Mouse (Mus musculus): ENCODE measurements at regions not wholly inside any gene's neighbourhood (a gene's known extent, or its start where the extent isn't known, plus 50 kb on each side); places are given as distances from the start of the nearest gene placed in this dataset.
A peak's percentile ranks its signal among the peaks of the same experiment; 100 is the strongest.

DNA sequence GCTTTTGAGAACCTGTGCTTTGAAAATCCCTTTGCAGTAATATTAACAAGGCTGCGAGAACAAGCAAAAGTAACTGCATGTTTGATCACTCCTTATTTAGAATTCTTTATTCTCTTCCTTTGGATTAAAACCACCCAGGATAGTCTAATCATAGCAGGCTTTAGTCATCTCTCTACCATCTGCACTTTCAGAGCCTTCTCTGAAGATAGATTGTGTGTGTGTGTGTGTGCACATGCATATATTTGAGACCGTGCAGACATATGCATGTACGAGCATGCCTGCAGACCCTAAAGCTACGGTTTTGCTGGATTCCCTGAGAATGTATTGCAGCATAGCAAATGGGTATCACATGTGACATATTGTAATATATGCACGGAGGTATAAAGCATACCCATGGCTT, 77.5 kb upstream of the Camk1g start:
- no peak for DNase-seq (ENCODE audit: low read depth)
- no peak for TF ChIP-seq POLR2A (IDR thresholded peaks at IDR 0.05; ENCODE audit: borderline replicate concordance, extremely low read depth, insufficient read depth, insufficient read length, poor library complexity, severe bottlenecking)
- TF ChIP-seq CTCF (IDR thresholded peaks at IDR 0.05; ENCODE audit: borderline replicate concordance, extremely low read depth, insufficient read depth, insufficient read length), result no peak

DNA sequence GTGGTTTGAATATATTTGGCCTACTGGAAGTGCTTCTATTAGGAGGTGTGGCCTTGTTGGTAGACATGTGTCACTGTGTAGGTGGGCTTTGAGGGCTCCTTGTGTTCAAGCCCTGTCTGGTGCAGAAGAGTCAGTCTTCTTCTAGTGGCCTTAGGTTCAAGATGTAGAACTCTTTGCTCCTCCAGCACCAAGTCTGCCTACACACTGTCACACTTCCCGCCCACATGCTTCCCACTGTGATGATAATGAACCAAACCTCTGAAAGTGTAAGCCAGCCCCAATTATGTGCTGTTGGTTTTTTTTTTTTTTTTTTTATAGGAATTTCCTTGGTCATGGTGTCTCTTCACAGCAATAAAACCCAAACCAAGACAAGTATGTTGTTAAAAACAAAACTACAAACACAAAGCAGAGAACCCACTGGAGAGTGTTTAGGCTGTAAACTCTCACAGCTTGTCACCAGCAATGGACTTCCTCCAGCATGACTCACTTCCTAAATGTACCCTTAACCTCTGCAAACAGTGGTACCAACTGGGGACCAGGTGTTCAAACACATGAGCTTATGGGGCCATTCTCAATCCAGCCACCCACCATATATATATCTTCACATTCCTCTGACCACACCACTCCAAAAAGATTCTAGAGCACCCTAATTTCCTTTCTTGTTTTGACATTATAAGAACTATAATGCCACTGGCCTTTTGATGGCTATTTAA, 74.0 kb upstream of the Camk1g start:
- DNase-seq (ENCODE audit: low read depth), result no peak
- TF ChIP-seq CTCF (IDR thresholded peaks at IDR 0.05; ENCODE audit: borderline replicate concordance, extremely low read depth, insufficient read depth, insufficient read length) (no peak), POLR2A (IDR thresholded peaks at IDR 0.05; ENCODE audit: borderline replicate concordance, extremely low read depth, insufficient read depth, insufficient read length, poor library complexity, severe bottlenecking) (no peak)

DNA sequence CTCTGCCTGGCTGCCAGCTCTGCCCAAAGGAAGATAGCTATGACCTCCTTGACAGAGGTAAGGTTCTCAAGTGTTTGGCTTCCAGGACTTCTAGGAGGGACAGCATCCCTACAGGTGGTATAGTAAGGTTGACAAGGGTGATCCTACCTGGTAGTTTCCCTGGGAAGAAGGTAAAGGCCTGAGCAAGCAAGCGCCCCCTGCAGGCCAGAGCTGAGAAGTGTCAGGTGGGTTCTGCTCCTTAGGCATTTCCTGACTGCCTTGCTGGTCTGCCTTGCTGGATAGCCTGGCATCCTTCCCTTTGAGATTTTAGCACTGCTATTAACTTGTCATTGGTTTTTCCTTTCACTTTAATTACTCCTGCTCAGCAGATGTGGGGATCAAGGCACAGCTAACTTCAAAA, 70.4 kb upstream of the Camk1g start:
- no peak for DNase-seq (ENCODE audit: low read depth)
- no peak for TF ChIP-seq POLR2A (IDR thresholded peaks at IDR 0.05; ENCODE audit: borderline replicate concordance, extremely low read depth, insufficient read depth, insufficient read length, poor library complexity, severe bottlenecking)
- peak; percentile 38; the same call in 1 of the 2 replicates for TF ChIP-seq CTCF (IDR thresholded peaks at IDR 0.05; ENCODE audit: borderline replicate concordance, extremely low read depth, insufficient read depth, insufficient read length)

DNA sequence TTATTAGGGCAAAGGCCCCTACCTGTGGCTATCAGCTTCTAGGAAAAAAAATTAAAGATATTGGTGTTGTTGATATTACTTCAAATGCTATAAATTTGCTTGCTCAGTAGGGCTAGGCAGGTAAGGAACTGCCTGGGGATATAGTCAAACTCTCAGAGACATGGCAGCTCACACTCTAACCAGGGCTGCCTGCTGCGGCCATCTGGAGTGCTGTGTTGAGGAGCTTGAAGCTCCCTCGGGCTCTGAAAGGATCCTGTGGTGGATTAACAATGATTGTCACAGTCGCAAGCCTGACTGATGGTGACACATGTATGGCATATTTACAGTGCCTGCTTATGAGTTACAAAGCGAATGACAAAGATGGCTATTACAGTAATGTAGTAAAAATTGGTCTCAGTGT, 64.2 kb upstream of the Camk1g start:
- DNase-seq (ENCODE audit: low read depth), result peak; percentile 77
- TF ChIP-seq CTCF (IDR thresholded peaks at IDR 0.05; ENCODE audit: borderline replicate concordance, extremely low read depth, insufficient read depth, insufficient read length) (no peak), POLR2A (IDR thresholded peaks at IDR 0.05; ENCODE audit: borderline replicate concordance, extremely low read depth, insufficient read depth, insufficient read length, poor library complexity, severe bottlenecking) (no peak)

DNA sequence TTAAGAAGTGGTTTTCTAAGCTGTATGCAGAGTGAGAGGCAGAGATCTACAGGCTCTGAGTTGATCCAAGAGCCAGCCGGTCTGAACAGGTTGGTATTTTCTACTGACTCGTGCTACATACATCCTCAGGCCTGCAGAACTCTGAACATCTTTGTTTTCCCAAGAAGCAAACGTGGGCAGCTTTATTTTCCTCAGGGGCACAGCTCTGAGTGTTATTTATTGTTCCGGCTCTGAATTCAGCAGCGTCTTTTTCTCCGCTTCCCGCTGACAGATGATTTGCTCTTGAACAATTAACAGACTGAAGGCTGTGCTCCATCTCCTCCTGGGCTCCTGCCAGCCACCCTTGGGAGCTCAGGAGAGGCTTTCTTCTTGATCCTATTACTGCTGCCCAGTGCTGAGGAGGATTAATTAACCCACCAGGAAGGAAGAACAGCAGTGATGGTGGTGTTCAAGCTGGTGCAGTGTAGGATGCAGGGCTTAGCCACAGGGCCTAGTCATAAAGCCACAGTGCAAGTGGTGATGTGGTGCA, 63.5 kb upstream of the Camk1g start:
- peak; percentile 88 for DNase-seq (ENCODE audit: low read depth)
- TF ChIP-seq CTCF (IDR thresholded peaks at IDR 0.05; ENCODE audit: borderline replicate concordance, extremely low read depth, insufficient read depth, insufficient read length) (no peak), POLR2A (IDR thresholded peaks at IDR 0.05; ENCODE audit: borderline replicate concordance, extremely low read depth, insufficient read depth, insufficient read length, poor library complexity, severe bottlenecking) (no peak)

DNA sequence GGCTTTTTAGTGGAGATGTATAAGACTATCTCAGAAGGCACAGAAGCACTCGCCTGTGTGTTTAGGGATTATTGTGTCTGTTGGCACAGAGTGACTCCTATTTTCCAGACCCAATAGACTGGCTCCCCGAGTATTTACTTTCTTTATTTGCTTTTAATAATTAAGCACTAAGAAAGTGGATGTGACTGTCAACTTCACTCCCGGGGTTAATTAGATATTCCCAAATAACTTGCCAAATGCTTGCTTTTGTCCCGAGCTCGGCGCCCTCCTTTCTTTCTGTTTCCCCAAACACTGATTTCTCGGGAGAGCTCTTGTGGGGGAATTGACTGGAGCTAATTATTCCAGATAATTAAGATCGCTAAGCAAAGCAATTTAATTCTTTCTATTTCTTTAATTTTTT, 60.1 kb upstream of the Camk1g start:
- TF ChIP-seq CTCF (IDR thresholded peaks at IDR 0.05; ENCODE audit: borderline replicate concordance, extremely low read depth, insufficient read depth, insufficient read length) (no peak), POLR2A (IDR thresholded peaks at IDR 0.05; ENCODE audit: borderline replicate concordance, extremely low read depth, insufficient read depth, insufficient read length, poor library complexity, severe bottlenecking) (no peak)
- peak; percentile 84 for DNase-seq (ENCODE audit: low read depth)

DNA sequence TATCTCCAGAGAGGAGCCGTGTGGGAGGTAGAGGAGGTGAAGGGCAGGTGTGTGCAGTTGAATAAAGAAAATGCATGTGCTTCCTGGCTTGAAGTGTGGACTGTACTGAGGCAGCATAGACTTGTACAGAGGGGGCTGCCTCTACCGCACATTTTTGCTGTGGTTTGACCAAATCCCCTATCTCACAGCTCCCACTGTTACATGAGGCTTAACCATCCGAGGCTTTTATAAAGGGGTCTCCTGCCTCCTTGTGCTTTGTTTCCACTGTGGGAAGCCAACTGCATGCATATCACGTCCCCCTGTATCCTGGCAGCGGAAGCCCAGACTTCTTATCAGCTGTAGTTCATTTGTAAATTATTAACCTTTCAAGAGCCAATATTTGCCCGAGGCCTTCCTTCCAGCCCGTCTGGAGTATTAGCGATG, 53.6 kb upstream of the Camk1g start:
- DNase-seq (ENCODE audit: low read depth), result peak; percentile 83
- TF ChIP-seq POLR2A (IDR thresholded peaks at IDR 0.05; ENCODE audit: borderline replicate concordance, extremely low read depth, insufficient read depth, insufficient read length, poor library complexity, severe bottlenecking) (no peak), CTCF (IDR thresholded peaks at IDR 0.05; ENCODE audit: borderline replicate concordance, extremely low read depth, insufficient read depth, insufficient read length) (no peak)

DNA sequence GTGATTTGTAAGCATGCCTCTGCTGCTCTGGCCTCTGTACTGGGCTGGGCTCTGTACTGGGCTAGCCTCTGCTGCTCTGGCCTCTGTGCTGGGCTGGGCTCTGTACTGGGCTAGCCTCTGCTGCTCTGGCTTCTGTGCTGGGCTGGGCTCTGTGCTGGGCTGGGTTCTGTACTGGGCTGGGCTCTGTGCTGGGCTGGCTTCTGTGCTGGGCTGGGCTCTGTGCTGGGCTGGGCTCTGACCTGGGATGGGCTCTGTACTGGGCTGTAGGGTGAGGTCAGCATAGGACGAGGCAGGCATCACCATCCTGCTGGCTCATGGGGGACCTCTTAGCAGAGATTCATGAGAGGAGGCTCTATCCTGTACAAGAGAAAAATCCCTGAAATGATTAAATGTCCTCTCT, 52.8 kb upstream of the Camk1g start:
- TF ChIP-seq POLR2A (IDR thresholded peaks at IDR 0.05; ENCODE audit: borderline replicate concordance, extremely low read depth, insufficient read depth, insufficient read length, poor library complexity, severe bottlenecking) (no peak), CTCF (IDR thresholded peaks at IDR 0.05; ENCODE audit: borderline replicate concordance, extremely low read depth, insufficient read depth, insufficient read length) (no peak)
- no peak for DNase-seq (ENCODE audit: low read depth)

DNA sequence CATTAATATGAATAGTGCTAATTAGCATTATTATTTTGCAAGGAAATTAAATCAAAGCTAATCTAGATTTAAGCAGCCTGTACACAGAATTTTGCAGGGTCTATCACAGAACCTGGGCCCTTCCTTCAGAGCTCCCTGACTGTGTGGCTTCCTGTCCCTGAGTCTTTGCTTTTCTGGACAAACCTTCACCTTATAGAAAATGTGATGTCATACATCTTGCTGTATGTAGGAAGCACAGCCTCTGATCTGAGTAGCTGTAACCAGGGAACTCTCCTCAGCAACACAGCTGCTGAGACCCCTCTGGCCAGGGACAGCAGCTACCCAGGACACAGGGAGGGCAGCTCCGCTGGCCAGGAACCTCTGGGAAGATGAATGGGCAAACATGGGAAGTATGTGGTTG, 51.7 kb upstream of the Camk1g start:
- TF ChIP-seq POLR2A (IDR thresholded peaks at IDR 0.05; ENCODE audit: borderline replicate concordance, extremely low read depth, insufficient read depth, insufficient read length, poor library complexity, severe bottlenecking) (no peak), CTCF (IDR thresholded peaks at IDR 0.05; ENCODE audit: borderline replicate concordance, extremely low read depth, insufficient read depth, insufficient read length) (no peak)
- no peak for DNase-seq (ENCODE audit: low read depth)

DNA sequence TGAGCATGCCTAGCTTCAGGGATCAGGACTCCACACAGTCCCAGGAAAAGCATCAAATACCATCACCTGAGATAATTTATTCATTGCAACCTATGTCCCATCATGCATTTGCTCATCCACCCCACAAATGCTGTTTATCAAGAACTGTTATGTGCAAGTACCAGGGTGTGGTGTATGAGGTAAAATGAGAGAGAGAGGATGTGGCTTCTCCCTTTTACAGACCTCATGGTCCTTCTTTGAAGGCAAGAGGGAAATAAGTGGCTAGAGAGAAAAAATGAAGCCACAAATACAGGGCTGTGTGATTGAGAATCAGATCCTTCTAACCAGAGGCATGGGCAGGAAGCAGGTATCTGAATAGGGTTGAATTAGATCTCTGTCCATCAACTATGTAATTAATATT, 51.3 kb upstream of the Camk1g start:
- no peak for DNase-seq (ENCODE audit: low read depth)
- TF ChIP-seq POLR2A (IDR thresholded peaks at IDR 0.05; ENCODE audit: borderline replicate concordance, extremely low read depth, insufficient read depth, insufficient read length, poor library complexity, severe bottlenecking) (no peak), CTCF (IDR thresholded peaks at IDR 0.05; ENCODE audit: borderline replicate concordance, extremely low read depth, insufficient read depth, insufficient read length) (no peak)
